Mouse (Mus musculus): ENCODE measurements at regions not wholly inside any gene's neighbourhood (a gene's known extent, or its start where the extent isn't known, plus 50 kb on each side); places are given as distances from the start of the nearest gene placed in this dataset.

- WGBS = 66% methylated on average over 12 of the region's 12 CpGs
- H3K27ac ChIP-seq (replicated peaks in 1 of 2; ENCODE audit: control insufficient read depth in 1 of 2, insufficient read depth in 1 of 2, low read depth in 2 of 2, low read length in 2 of 2) = no peak overlapping the region
- no peak overlapping the region for H3K4me3 ChIP-seq (ENCODE audit: control insufficient read depth in 1 of 2, insufficient read depth in 1 of 2, low read depth in 1 of 2, low read length in 2 of 2)
- no peak for ATAC-seq (ENCODE audit: insufficient number of reproducible peaks, insufficient read depth, low FRiP score, low read depth)
- H3K9ac ChIP-seq (ENCODE audit: low read length) = no peak overlapping the region
- H3K9me3 ChIP-seq (ENCODE audit: control insufficient read depth, low read length) = no peaks in the 10 kb centered on the region
- no peaks in the 10 kb centered on the region for H3K36me3 ChIP-seq (ENCODE audit: control insufficient read depth, insufficient read depth, low read length)
- H3K4me2 ChIP-seq (ENCODE audit: low read length) = no peak overlapping the region
- H3K27me3 ChIP-seq (ENCODE audit: control insufficient read depth, insufficient read depth, low read length) = no peaks in the 10 kb centered on the region
- H3K4me1 ChIP-seq (ENCODE audit: control insufficient read depth in 2 of 2, insufficient read depth in 2 of 2, low read length in 2 of 2) = peaks cover 4 to 8% of the 10 kb centered on the region in 2 experiments; a peak in 2 of 4 replicates
Measured at GRCm38 (mm10) chr10:117454711-117455591, 75.1 kb upstream of the Cpsf6 start.

- H3K27ac ChIP-seq (replicated peaks in 1 of 2; ENCODE audit: control insufficient read depth in 1 of 2, insufficient read depth in 1 of 2, low read depth in 2 of 2, low read length in 2 of 2) = no peak overlapping the region
- no peak for ATAC-seq (ENCODE audit: insufficient number of reproducible peaks, insufficient read depth, low FRiP score, low read depth)
- no peaks in the 10 kb centered on the region for H3K9me3 ChIP-seq (ENCODE audit: control insufficient read depth, low read length)
- WGBS = 79% methylated on average over 3 of the region's 3 CpGs
- H3K27me3 ChIP-seq (ENCODE audit: control insufficient read depth, insufficient read depth, low read length) = no peaks in the 10 kb centered on the region
- peaks cover 4 to 8% of the 10 kb centered on the region in 2 experiments; a peak in 2 of 4 replicates for H3K4me1 ChIP-seq (ENCODE audit: control insufficient read depth in 2 of 2, insufficient read depth in 2 of 2, low read length in 2 of 2)
- H3K4me3 ChIP-seq (ENCODE audit: control insufficient read depth in 1 of 2, insufficient read depth in 1 of 2, low read depth in 1 of 2, low read length in 2 of 2) = no peak overlapping the region
- H3K4me2 ChIP-seq (ENCODE audit: low read length) = no peak overlapping the region
- H3K9ac ChIP-seq (ENCODE audit: low read length) = no peak overlapping the region
- no peaks in the 10 kb centered on the region for H3K36me3 ChIP-seq (ENCODE audit: control insufficient read depth, insufficient read depth, low read length)
Measured at GRCm38 (mm10) chr10:117454171-117454500, 74.3 kb upstream of the Cpsf6 start.

- ATAC-seq (ENCODE audit: insufficient number of reproducible peaks, insufficient read depth, low FRiP score, low read depth) = no peak
- Histone ChIP-seq H3K27me3 (ENCODE audit: control insufficient read depth, insufficient read depth, low read length) (no peaks in the 10 kb centered on the region), H3K36me3 (ENCODE audit: control insufficient read depth, insufficient read depth, low read length) (no peaks in the 10 kb centered on the region), H3K4me2 (ENCODE audit: low read length) (no peak overlapping the region), H3K9ac (ENCODE audit: low read length) (no peak overlapping the region), H3K27ac (replicated peaks in 1 of 2; ENCODE audit: control insufficient read depth in 1 of 2, insufficient read depth in 1 of 2, low read depth in 2 of 2, low read length in 2 of 2) (no peak overlapping the region), H3K9me3 (ENCODE audit: control insufficient read depth, low read length) (no peaks in the 10 kb centered on the region), H3K4me1 (ENCODE audit: control insufficient read depth in 2 of 2, insufficient read depth in 2 of 2, low read length in 2 of 2) (peaks cover 4 to 8% of the 10 kb centered on the region in 2 experiments; a peak in 2 of 4 replicates), H3K4me3 (ENCODE audit: control insufficient read depth in 1 of 2, insufficient read depth in 1 of 2, low read depth in 1 of 2, low read length in 2 of 2) (no peak overlapping the region)
- 83% methylated on average over 7 of the region's 7 CpGs for WGBS
Measured at GRCm38 (mm10) chr10:117453406-117454170, 73.8 kb upstream of the Cpsf6 start.

- Histone ChIP-seq H3K27ac (replicated peaks in 1 of 2; ENCODE audit: control insufficient read depth in 1 of 2, insufficient read depth in 1 of 2, low read depth in 2 of 2, low read length in 2 of 2) (0 out of 4 replicates have a peak overlapping the region, but pooled peaks of 1 of the 2 experiments have one; percentile 41), H3K4me2 (ENCODE audit: low read length) (no peak overlapping the region), H3K4me3 (ENCODE audit: control insufficient read depth in 1 of 2, insufficient read depth in 1 of 2, low read depth in 1 of 2, low read length in 2 of 2) (no peak overlapping the region), H3K9ac (ENCODE audit: low read length) (no peak overlapping the region), H3K36me3 (ENCODE audit: control insufficient read depth, insufficient read depth, low read length) (no peaks in the 10 kb centered on the region), H3K27me3 (ENCODE audit: control insufficient read depth, insufficient read depth, low read length) (no peaks in the 10 kb centered on the region), H3K9me3 (ENCODE audit: control insufficient read depth, low read length) (no peaks in the 10 kb centered on the region), H3K4me1 (ENCODE audit: control insufficient read depth in 2 of 2, insufficient read depth in 2 of 2, low read length in 2 of 2) (peaks cover 4 to 8% of the 10 kb centered on the region in 2 experiments; a peak in 2 of 4 replicates)
- WGBS = 24% methylated on average over 7 of the region's 7 CpGs
- ATAC-seq (ENCODE audit: insufficient number of reproducible peaks, insufficient read depth, low FRiP score, low read depth) = no peak
Measured at GRCm38 (mm10) chr10:117452190-117452950, 72.6 kb upstream of the Cpsf6 start.

- no peak overlapping the region for H3K4me3 ChIP-seq (ENCODE audit: control insufficient read depth in 1 of 2, insufficient read depth in 1 of 2, low read depth in 1 of 2, low read length in 2 of 2)
- H3K36me3 ChIP-seq (ENCODE audit: control insufficient read depth, insufficient read depth, low read length) = no peaks in the 10 kb centered on the region
- H3K9me3 ChIP-seq (ENCODE audit: control insufficient read depth, low read length) = no peaks in the 10 kb centered on the region
- H3K27me3 ChIP-seq (ENCODE audit: control insufficient read depth, insufficient read depth, low read length) = no peaks in the 10 kb centered on the region
- peaks cover 4 to 8% of the 10 kb centered on the region in 2 experiments; a peak in 2 of 4 replicates for H3K4me1 ChIP-seq (ENCODE audit: control insufficient read depth in 2 of 2, insufficient read depth in 2 of 2, low read length in 2 of 2)
- 83% methylated on average over 9 of the region's 9 CpGs for WGBS
- H3K9ac ChIP-seq (ENCODE audit: low read length) = no peak overlapping the region
- ATAC-seq (ENCODE audit: insufficient number of reproducible peaks, insufficient read depth, low FRiP score, low read depth) = no peak
- no peak overlapping the region for H3K4me2 ChIP-seq (ENCODE audit: low read length)
- H3K27ac ChIP-seq (replicated peaks in 1 of 2; ENCODE audit: control insufficient read depth in 1 of 2, insufficient read depth in 1 of 2, low read depth in 2 of 2, low read length in 2 of 2) = peak overlapping the region in 1 of 2 experiments; percentile 41; a peak in 1 of 4 replicates
Measured at GRCm38 (mm10) chr10:117451396-117452185, 71.8 kb upstream of the Cpsf6 start.

GRCm38 (mm10) chr10:117450631-117451030, 70.8 kb upstream of the Cpsf6 start:
- Histone ChIP-seq H3K4me3 (ENCODE audit: control insufficient read depth in 1 of 2, insufficient read depth in 1 of 2, low read depth in 1 of 2, low read length in 2 of 2) (no peak overlapping the region), H3K9ac (ENCODE audit: low read length) (no peak overlapping the region), H3K9me3 (ENCODE audit: control insufficient read depth, low read length) (no peaks in the 10 kb centered on the region), H3K4me1 (ENCODE audit: control insufficient read depth in 2 of 2, insufficient read depth in 2 of 2, low read length in 2 of 2) (peaks cover 4 to 8% of the 10 kb centered on the region in 2 experiments; a peak in 2 of 4 replicates), H3K36me3 (ENCODE audit: control insufficient read depth, insufficient read depth, low read length) (no peaks in the 10 kb centered on the region), H3K27me3 (ENCODE audit: control insufficient read depth, insufficient read depth, low read length) (no peaks in the 10 kb centered on the region), H3K27ac (replicated peaks in 1 of 2; ENCODE audit: control insufficient read depth in 1 of 2, insufficient read depth in 1 of 2, low read depth in 2 of 2, low read length in 2 of 2) (no peak overlapping the region), H3K4me2 (ENCODE audit: low read length) (no peak overlapping the region)
- no peak for ATAC-seq (ENCODE audit: insufficient number of reproducible peaks, insufficient read depth, low FRiP score, low read depth)
- WGBS = 87% methylated on average over 4 of the region's 4 CpGs

- no peaks in the 10 kb centered on the region for H3K36me3 ChIP-seq (ENCODE audit: control insufficient read depth, insufficient read depth, low read length)
- WGBS = 88% methylated on average over 1 of the region's 1 CpGs
Measured at GRCm38 (mm10) chr10:117450240-117450569, 70.4 kb upstream of the Cpsf6 start.

More at GRCm38 (mm10) chr10:117450240-117450569, 70.4 kb upstream of the Cpsf6 start:
- Histone ChIP-seq H3K9ac (ENCODE audit: low read length) (no peak overlapping the region), H3K4me3 (ENCODE audit: control insufficient read depth in 1 of 2, insufficient read depth in 1 of 2, low read depth in 1 of 2, low read length in 2 of 2) (no peak overlapping the region), H3K27ac (replicated peaks in 1 of 2; ENCODE audit: control insufficient read depth in 1 of 2, insufficient read depth in 1 of 2, low read depth in 2 of 2, low read length in 2 of 2) (no peak overlapping the region), H3K4me2 (ENCODE audit: low read length) (no peak overlapping the region), H3K27me3 (ENCODE audit: control insufficient read depth, insufficient read depth, low read length) (no peaks in the 10 kb centered on the region), H3K9me3 (ENCODE audit: control insufficient read depth, low read length) (no peaks in the 10 kb centered on the region), H3K4me1 (ENCODE audit: control insufficient read depth in 2 of 2, insufficient read depth in 2 of 2, low read length in 2 of 2) (peaks cover 4 to 8% of the 10 kb centered on the region in 2 experiments; a peak in 2 of 4 replicates)
- ATAC-seq (ENCODE audit: insufficient number of reproducible peaks, insufficient read depth, low FRiP score, low read depth) = no peak
